Mouse (Mus musculus) MEL (cell line): ENCODE results near the gene Myo1c. TPM values are rescaled to one million over a fixed set of nuclear protein-coding genes. Genes with fewer than 3 reads are reported as not detected.
A peak's percentile ranks its signal among the peaks of the same experiment; 100 is the strongest.

ENCODE experiments used
- DNase-seq: peaks from one replicate; pipeline ENCODE4 v3.0.0; 2011; ENCODE audit warnings: low read depth, low spot score
- H3K27ac ChIP-seq: 2 replicates; pipeline ENCODE4 v1.5.1; 2012; ENCODE audit warnings: low read depth, mild to moderate bottlenecking, control low read depth, low read length, moderate library complexity; ENCODE audit not compliant: control insufficient read depth
- H3K27me3 ChIP-seq, 2 experiments: fragments of 150-350 bp in 1 of 2; sonication (generic) in 1 of 2; 2 replicates each; pipeline ENCODE4 v1.6.1; 2012; ENCODE audit warnings: low read length in 2 of 2, mild to moderate bottlenecking in 2 of 2, improper control_type of control experiment in 1 of 2, moderate library complexity in 1 of 2; ENCODE audit not compliant: insufficient read depth in 2 of 2, control insufficient read depth in 1 of 2
- H3K36me3 ChIP-seq, 2 experiments: 2 replicates each; pipeline ENCODE4 v1.6.1; 2012 to 2014; ENCODE audit warnings: low read length in 2 of 2, improper control_type of control experiment in 1 of 2, inconsistent platforms in 1 of 2, mild to moderate bottlenecking in 1 of 2; ENCODE audit not compliant: insufficient read depth in 2 of 2, control insufficient read depth in 1 of 2
- H3K4me1 ChIP-seq, 2 experiments: fragments of 150-350 bp in 1 of 2; sonication (generic) in 1 of 2; 2 replicates each; pipeline ENCODE4 v1.6.1; 2012; ENCODE audit warnings: low read length in 2 of 2, improper control_type of control experiment in 1 of 2, mild to moderate bottlenecking in 1 of 2; ENCODE audit not compliant: insufficient read depth in 2 of 2, control insufficient read depth in 1 of 2
- H3K4me3 ChIP-seq, 2 experiments: fragments of 150-350 bp in 1 of 2; sonication (generic) in 1 of 2; 2 replicates each; pipeline ENCODE4 v1.5.1; 2012; ENCODE audit warnings: low read depth in 2 of 2, low read length in 2 of 2, mild to moderate bottlenecking in 2 of 2, moderate library complexity in 2 of 2, control low read depth in 1 of 2, improper control_type of control experiment in 1 of 2; ENCODE audit not compliant: control insufficient read depth in 1 of 2, insufficient read depth in 1 of 2
- H3K79me2 ChIP-seq: 2 replicates; pipeline ENCODE4 v1.6.1; 2012; ENCODE audit warnings: mild to moderate bottlenecking, low read length, moderate library complexity; ENCODE audit not compliant: control insufficient read depth, poor library complexity, insufficient read depth
- H3K9ac ChIP-seq: 2 replicates; pipeline ENCODE4 v1.6.1; 2012; ENCODE audit warnings: low read depth, mild to moderate bottlenecking, control low read depth, low read length, moderate library complexity; ENCODE audit not compliant: control insufficient read depth, poor library complexity, severe bottlenecking
- H3K9me3 ChIP-seq: fragments of 150-350 bp; sonication (generic); replicated peaks from 2 replicates; pipeline ENCODE4 v1.6.1; 2012; ENCODE audit warnings: mild to moderate bottlenecking, low read length, improper control_type of control experiment, moderate library complexity; ENCODE audit not compliant: insufficient read depth
- BHLHE40 ChIP-seq: IDR thresholded peaks from 2 replicates; pipeline ENCODE4 v1.6.1; 2012; ENCODE audit warnings: low read depth, mild to moderate bottlenecking, inconsistent platforms, low read length, improper control_type of control experiment, borderline replicate concordance
- CHD1 ChIP-seq: IDR thresholded peaks from 2 replicates; pipeline ENCODE4 v1.6.1; 2012; ENCODE audit warnings: low read depth, mild to moderate bottlenecking, inconsistent platforms, low read length, improper control_type of control experiment
- CHD2 ChIP-seq: IDR thresholded peaks from 2 replicates; pipeline ENCODE4 v1.6.1; 2011; ENCODE audit warnings: low read length, improper control_type of control experiment
- CTCF ChIP-seq, 3 experiments: IDR thresholded peaks in 2 of 3; conservative IDR thresholded peaks in 1 of 3; 2 replicates each; pipeline ENCODE4 v1.5.1; 2011 to 2012; ENCODE audit warnings: low read length in 3 of 3, low read depth in 2 of 3, mild to moderate bottlenecking in 2 of 3, improper control_type of control experiment in 1 of 3, inconsistent platforms in 1 of 3, mixed read lengths in 1 of 3, moderate library complexity in 1 of 3; ENCODE audit not compliant: control insufficient read depth in 1 of 3, insufficient read depth in 1 of 3, poor library complexity in 1 of 3, severe bottlenecking in 1 of 3
- E2F4 ChIP-seq: IDR thresholded peaks from 2 replicates; pipeline ENCODE4 v1.6.1; 2011; ENCODE audit warnings: low read depth, low read length, improper control_type of control experiment, borderline replicate concordance
- ELF1 ChIP-seq: IDR thresholded peaks from 2 replicates; pipeline ENCODE4 v1.6.1; 2014; ENCODE audit warnings: low read depth, mild to moderate bottlenecking, inconsistent platforms, low read length, improper control_type of control experiment, moderate library complexity
- ETS1 ChIP-seq: IDR thresholded peaks from 2 replicates; pipeline ENCODE4 v1.6.1; 2012; ENCODE audit warnings: low read depth, mild to moderate bottlenecking, inconsistent platforms, low read length, improper control_type of control experiment, moderate library complexity
- GABPA ChIP-seq: IDR thresholded peaks from 2 replicates; pipeline ENCODE4 v1.6.1; 2012; ENCODE audit warnings: low read depth, mild to moderate bottlenecking, inconsistent platforms, low read length, improper control_type of control experiment, moderate library complexity
- GATA1 ChIP-seq: IDR thresholded peaks from 2 replicates; pipeline ENCODE4 v1.6.1; 2011; ENCODE audit warnings: low read depth, low read length, improper control_type of control experiment
- HCFC1 ChIP-seq: IDR thresholded peaks from 2 replicates; pipeline ENCODE4 v1.6.1; 2012; ENCODE audit warnings: low read depth, mild to moderate bottlenecking, inconsistent platforms, low read length, improper control_type of control experiment, moderate library complexity
- JUND ChIP-seq: IDR thresholded peaks from 2 replicates; pipeline ENCODE4 v1.6.1; 2011; ENCODE audit warnings: low read depth, mild to moderate bottlenecking, improper control_type of control experiment, low read length
- KAT2A ChIP-seq: conservative IDR thresholded peaks from 2 replicates; pipeline ENCODE4 v1.6.1; 2012; ENCODE audit warnings: low read depth, low read length, improper control_type of control experiment, inconsistent platforms
- MAFK ChIP-seq: IDR thresholded peaks from 2 replicates; pipeline ENCODE4 v1.6.1; 2011; ENCODE audit warnings: low read depth, mild to moderate bottlenecking, low read length, improper control_type of control experiment, borderline replicate concordance
- MAX ChIP-seq: IDR thresholded peaks from 2 replicates; pipeline ENCODE4 v1.6.1; 2011; ENCODE audit warnings: low read length, improper control_type of control experiment
- MAZ ChIP-seq: IDR thresholded peaks from 2 replicates; pipeline ENCODE4 v1.6.1; 2012; ENCODE audit warnings: low read depth, mild to moderate bottlenecking, inconsistent platforms, low read length, improper control_type of control experiment
- MXI1 ChIP-seq: IDR thresholded peaks from 2 replicates; pipeline ENCODE4 v1.6.1; 2011; ENCODE audit warnings: mild to moderate bottlenecking, low read depth, low read length, improper control_type of control experiment
- MYB ChIP-seq: IDR thresholded peaks from 2 replicates; pipeline ENCODE4 v1.6.1; 2011; ENCODE audit warnings: mild to moderate bottlenecking, low read depth, low read length, improper control_type of control experiment
- MYC ChIP-seq: IDR thresholded peaks from 2 replicates; pipeline ENCODE4 v1.6.1; 2011; ENCODE audit warnings: low read depth, mild to moderate bottlenecking, low read length, improper control_type of control experiment, moderate library complexity
- NELFE ChIP-seq: IDR thresholded peaks from 2 replicates; pipeline ENCODE4 v1.6.1; 2011; ENCODE audit warnings: low read depth, low read length, improper control_type of control experiment
- NRF1 ChIP-seq: IDR thresholded peaks from 2 replicates; pipeline ENCODE4 v1.6.1; 2014; ENCODE audit warnings: low read depth, mild to moderate bottlenecking, inconsistent platforms, low read length, improper control_type of control experiment, moderate library complexity; ENCODE audit not compliant: poor library complexity, insufficient read depth, severe bottlenecking
- POLR2AphosphoS5 ChIP-seq: IDR thresholded peaks from 2 replicates; pipeline ENCODE4 v1.6.1; 2012; ENCODE audit warnings: low read depth, borderline replicate concordance, mild to moderate bottlenecking, inconsistent platforms, low read length, moderate library complexity, mixed read lengths
- RAD21 ChIP-seq: IDR thresholded peaks from 2 replicates; pipeline ENCODE4 v1.6.1; 2011; ENCODE audit warnings: mild to moderate bottlenecking, low read depth, low read length, improper control_type of control experiment
- RCOR1 ChIP-seq: IDR thresholded peaks from 2 replicates; pipeline ENCODE4 v1.6.1; 2012; ENCODE audit warnings: low read depth, mild to moderate bottlenecking, inconsistent platforms, low read length, improper control_type of control experiment
- SIN3A ChIP-seq: IDR thresholded peaks from 2 replicates; pipeline ENCODE4 v1.6.1; 2012; ENCODE audit warnings: low read length, improper control_type of control experiment, inconsistent platforms
- SMC3 ChIP-seq: IDR thresholded peaks from 2 replicates; pipeline ENCODE4 v1.6.1; 2011; ENCODE audit warnings: low read depth, low read length, improper control_type of control experiment
- TAL1 ChIP-seq: IDR thresholded peaks from 2 replicates; pipeline ENCODE4 v1.6.1; 2012; ENCODE audit warnings: mild to moderate bottlenecking, inconsistent platforms, low read length, moderate library complexity, mixed read lengths
- TBP ChIP-seq: IDR thresholded peaks from 2 replicates; pipeline ENCODE4 v1.8.0; 2011; ENCODE audit warnings: low read depth, low read length, improper control_type of control experiment
- UBTF ChIP-seq: IDR thresholded peaks from 2 replicates; pipeline ENCODE4 v1.6.1; 2012; ENCODE audit warnings: low read depth, mild to moderate bottlenecking, inconsistent platforms, low read length, improper control_type of control experiment, moderate library complexity, borderline replicate concordance; ENCODE audit not compliant: insufficient read depth
- USF1 ChIP-seq: IDR thresholded peaks from 2 replicates; pipeline ENCODE4 v1.6.1; 2014; ENCODE audit warnings: low read depth, mild to moderate bottlenecking, inconsistent platforms, low read length, improper control_type of control experiment, moderate library complexity
- USF2 ChIP-seq, 2 experiments: IDR thresholded peaks; 2 replicates each; pipeline ENCODE4 v1.6.1; 2011 to 2012; ENCODE audit warnings: improper control_type of control experiment in 2 of 2, low read length in 2 of 2, borderline replicate concordance in 1 of 2, inconsistent platforms in 1 of 2, low read depth in 1 of 2, mild to moderate bottlenecking in 1 of 2; ENCODE audit not compliant: insufficient read depth in 1 of 2
- ZC3H11A ChIP-seq: IDR thresholded peaks from 2 replicates; pipeline ENCODE4 v1.6.1; 2012; ENCODE audit warnings: low read depth, mild to moderate bottlenecking, inconsistent platforms, low read length, improper control_type of control experiment
- ZKSCAN1 ChIP-seq: IDR thresholded peaks from 2 replicates; pipeline ENCODE4 v1.6.1; 2012; ENCODE audit warnings: low read depth, mild to moderate bottlenecking, inconsistent platforms, low read length, improper control_type of control experiment, moderate library complexity
- ZMIZ1 ChIP-seq: IDR thresholded peaks from 2 replicates; pipeline ENCODE4 v1.6.1; 2012; ENCODE audit warnings: low read depth, mild to moderate bottlenecking, inconsistent platforms, low read length, improper control_type of control experiment, moderate library complexity
- ZNF384 ChIP-seq: IDR thresholded peaks from 2 replicates; pipeline ENCODE4 v1.6.1; 2012; ENCODE audit warnings: low read depth, mild to moderate bottlenecking, inconsistent platforms, low read length, improper control_type of control experiment
- polyA plus RNA-seq, 2 experiments: library from polyadenylated mRNA; stranded (reverse) in 1 of 2; unstranded in 1 of 2; fragments of >175 nt in 1 of 2; fragments of >200 nt in 1 of 2; gene quantifications; 2 replicates each; pipeline versions ENCODE4 v1.2.1 to v1.2.4; 2012; ENCODE audit warnings: low replicate concordance in 2 of 2, low read depth in 1 of 2; ENCODE audit not compliant: insufficient read length in 2 of 2, insufficient read depth in 1 of 2, missing spikeins in 1 of 2
- total RNA-seq: library from RNA; depleted of rRNA; stranded (reverse); fragments of 300-350 nt; gene quantifications from 2 replicates; pipeline ENCODE4 v1.2.3, GENCODE M21; 2012

Myo1c gene
- total and polyA plus RNA-seq, 3 experiments: 33.2 to 45.6 TPM; not detected in 1

DNA sequence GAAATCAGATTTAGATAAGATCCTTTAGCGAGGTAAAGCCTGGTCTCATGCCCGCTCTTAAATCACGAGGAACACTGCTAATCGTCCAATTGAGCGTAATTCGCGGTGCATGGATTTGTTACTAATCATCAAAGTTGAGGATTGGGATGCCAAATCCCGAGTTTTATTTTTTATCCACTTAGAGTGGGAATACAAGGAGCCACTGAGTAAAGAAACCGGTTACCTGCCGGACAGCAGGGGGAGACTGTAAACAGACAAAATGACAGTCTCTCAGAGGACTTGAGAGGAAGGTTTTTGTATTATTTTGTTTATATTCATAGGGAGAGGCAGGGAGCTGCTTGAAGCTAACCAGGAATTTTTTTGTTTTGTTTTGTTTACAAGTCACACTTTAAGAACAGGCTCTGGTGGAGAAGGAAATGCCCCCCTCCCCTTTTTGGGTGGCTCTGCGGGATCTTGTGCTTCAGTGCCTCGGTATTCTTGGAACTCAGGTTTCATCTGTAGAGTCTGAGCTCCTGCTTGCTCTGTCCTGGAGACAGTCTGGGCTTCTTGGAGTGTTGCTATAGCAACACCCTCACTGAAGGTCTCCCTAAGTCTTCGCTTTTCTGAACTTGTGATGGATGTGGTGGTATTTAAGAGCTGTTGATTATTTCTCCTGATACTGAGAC lies 18.6 kb upstream of the Myo1c start:
- Histone ChIP-seq H3K27me3 (no peaks in the 10 kb centered on the region), H3K36me3 (peaks cover 0 to 12% of the 10 kb centered on the region in 2 experiments; a peak in 3 of 4 replicates), H3K4me1 (peaks cover 0 to 3% of the 10 kb centered on the region in 2 experiments; a peak in 2 of 4 replicates), H3K79me2 (no peaks in the 10 kb centered on the region; the same call in 1 of the 2 replicates), H3K9me3 (no peaks in the 10 kb centered on the region), H3K27ac (no peak overlapping the region), H3K9ac (peak overlapping the region; percentile 72), H3K4me3 (peak overlapping the region; percentile 71 to 78)
- no peak for DNase-seq
- TF ChIP-seq MAFK (no peak), KAT2A (no peak), USF1 (no peak), USF2 (IDR thresholded peaks at IDR 0.05; ENCODE audit: borderline replicate concordance in 1 of 2, insufficient read depth in 1 of 2, low read depth in 1 of 2, low read length in 2 of 2) (no peak), CTCF (IDR thresholded peaks at IDR 0.05 in 2 of 3, conservative IDR thresholded peaks at IDR 0.05 in 1 of 3; ENCODE audit: control insufficient read depth in 1 of 3, insufficient read depth in 1 of 3, low read depth in 2 of 3, low read length in 3 of 3, poor library complexity in 1 of 3, severe bottlenecking in 1 of 3) (peak in 1 of 3 experiments; percentile 29; a peak in 2 of 6 replicates), ZC3H11A (no peak), ZKSCAN1 (no peak), ELF1 (no peak), E2F4 (no peak), TAL1 (no peak), RAD21 (peak; percentile 14), RCOR1 (no peak), ETS1 (no peak), UBTF (no peak), SIN3A (no peak), GATA1 (peak; percentile 70; the same call in 1 of the 2 replicates), TBP (no peak), MAZ (no peak), GABPA (no peak), CHD2 (no peak), SMC3 (peak; percentile 24; the same call in 1 of the 2 replicates), NELFE (no peak), JUND (no peak), CHD1 (no peak), ZMIZ1 (no peak), MAX (no peak), ZNF384 (no peak), MYB (no peak), NRF1 (no peak), MXI1 (no peak), POLR2AphosphoS5 (no peak), BHLHE40 (no peak), HCFC1 (no peak), MYC (no peak)
